Mouse (Mus musculus) right cerebral cortex, postnatal 4 days (tissue): ENCODE data around the gene Fiz1.
"Not testable (repeated sequence)": the region's sequence is repeated elsewhere in the genome, so short reads cannot be mapped to it uniquely, and the experiment has no call there.

Experiments
- DNase-seq: peaks from one replicate; pipeline ENCODE4 v3.0.0-alpha.2; 2022

Fiz1 gene

GRCm38 (mm10) chr7:5037467-5037866 is 23.0 kb upstream of the Fiz1 start:
- no peak for DNase-seq

- no peak for DNase-seq
Measured at GRCm38 (mm10) chr7:5037026-5037425, 22.5 kb upstream of the Fiz1 start.

- no peak for DNase-seq
Measured at GRCm38 (mm10) chr7:5036136-5036535, 21.6 kb upstream of the Fiz1 start.

- DNase-seq, result no peak
Measured at GRCm38 (mm10) chr7:5035628-5036027, 21.1 kb upstream of the Fiz1 start.

GRCm38 (mm10) chr7:5033818-5034217 is 19.3 kb upstream of the Fiz1 start, which contains the start of gene 4632433K11Rik:
Gene 4632433K11Rik (plus strand): TSS chr7:5034118.
- no peak for DNase-seq

- DNase-seq, result no peak
Measured at GRCm38 (mm10) chr7:5031496-5031895, 17.0 kb upstream of the Fiz1 start.

GRCm38 (mm10) chr7:5030554-5031275 is 16.2 kb upstream of the Fiz1 start:
- no peak for DNase-seq

GRCm38 (mm10) chr7:5029946-5030345 is 15.4 kb upstream of the Fiz1 start:
- DNase-seq, result no peak

- no peak for DNase-seq
Measured at GRCm38 (mm10) chr7:5029543-5029942, 15.0 kb upstream of the Fiz1 start.

- no peak for DNase-seq
Measured at GRCm38 (mm10) chr7:5021197-5021596, 6.7 kb upstream of the Fiz1 start.

GRCm38 (mm10) chr7:5020685-5021084 is 6.2 kb upstream of the Fiz1 start:
- no peak for DNase-seq

- DNase-seq, result peak; percentile 99
Measured at GRCm38 (mm10) chr7:5020000-5020681, 5.6 kb upstream of the Fiz1 start, which contains the start of the genes Zfp865 and Ccdc106. Gene Zfp865 (plus strand): TSS chr7:5020376. Gene Ccdc106 (plus strand): TSS chr7:5020553.

- DNase-seq, result not testable (repeated sequence)
Measured at GRCm38 (mm10) chr7:5019576-5019975, 5.1 kb upstream of the Fiz1 start.

GRCm38 (mm10) chr7:5017931-5018330 is 3.4 kb upstream of the Fiz1 start:
- DNase-seq, result no peak

- DNase-seq, result no peak
Measured at GRCm38 (mm10) chr7:5017352-5017751, 2.9 kb upstream of the Fiz1 start.

- no peak for DNase-seq
Measured at GRCm38 (mm10) chr7:5016920-5017319, 2.4 kb upstream of the Fiz1 start.

GRCm38 (mm10) chr7:5016057-5016456 is 1.6 kb upstream of the Fiz1 start:
- DNase-seq, result no peak

GRCm38 (mm10) chr7:5015118-5016001 is 863 bp upstream of the Fiz1 start, which contains the start of gene Gm44973:
Gene Gm44973 (plus strand): TSS chr7:5015496.
- peak; percentile 95 for DNase-seq

- DNase-seq, result no peak
Measured at GRCm38 (mm10) chr7:5012681-5013513, 1.6 kb downstream of the Fiz1 start.

- no peak for DNase-seq
Measured at GRCm38 (mm10) chr7:5008229-5008628, 6.3 kb downstream of the Fiz1 start.

- not testable (repeated sequence) for DNase-seq
Measured at GRCm38 (mm10) chr7:5002876-5003275, 11.6 kb downstream of the Fiz1 start.

GRCm38 (mm10) chr7:4999876-5000275 is 14.6 kb downstream of the Fiz1 start:
- DNase-seq, result no peak
